Mouse (Mus musculus): ENCODE measurements around the gene Tnnt2.

Tnnt2 gene

DNA sequence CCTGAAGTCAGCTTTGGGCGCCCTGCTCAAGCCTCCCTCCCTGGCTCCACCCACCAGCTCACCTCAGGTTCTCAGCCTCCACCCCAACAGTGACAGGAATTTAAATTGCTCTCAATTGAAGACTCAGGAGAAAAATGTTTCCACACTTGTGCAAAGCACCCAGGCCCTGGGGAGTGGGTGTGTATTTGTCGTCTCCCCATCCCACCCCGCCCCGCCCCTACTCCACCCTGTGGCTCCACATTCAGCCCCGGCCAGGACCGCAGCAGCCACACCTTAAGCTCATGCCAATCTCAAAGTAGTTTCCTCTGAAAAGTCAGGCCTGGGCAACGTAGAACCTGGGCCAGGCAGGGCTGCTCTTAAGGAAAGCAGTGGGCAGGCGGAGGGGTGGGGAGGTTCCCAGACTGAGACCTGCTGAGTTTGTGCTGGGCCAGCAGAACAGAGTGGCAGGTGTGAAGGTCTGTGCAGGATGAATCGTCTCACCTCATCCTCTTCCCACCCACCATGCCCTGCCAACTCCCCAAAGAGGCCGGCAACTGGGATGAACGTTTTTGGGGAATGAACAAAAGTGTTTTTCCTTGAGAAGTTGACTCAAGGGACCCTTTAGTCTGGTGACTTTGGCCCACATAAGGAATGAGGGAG, 21.1 kb downstream of the Tnnt2 start:
- no peak for DNase-seq

GRCm38 (mm10) chr1:135858533-135858932, 22.4 kb downstream of the Tnnt2 start:
- DNase-seq, result no peak

DNA sequence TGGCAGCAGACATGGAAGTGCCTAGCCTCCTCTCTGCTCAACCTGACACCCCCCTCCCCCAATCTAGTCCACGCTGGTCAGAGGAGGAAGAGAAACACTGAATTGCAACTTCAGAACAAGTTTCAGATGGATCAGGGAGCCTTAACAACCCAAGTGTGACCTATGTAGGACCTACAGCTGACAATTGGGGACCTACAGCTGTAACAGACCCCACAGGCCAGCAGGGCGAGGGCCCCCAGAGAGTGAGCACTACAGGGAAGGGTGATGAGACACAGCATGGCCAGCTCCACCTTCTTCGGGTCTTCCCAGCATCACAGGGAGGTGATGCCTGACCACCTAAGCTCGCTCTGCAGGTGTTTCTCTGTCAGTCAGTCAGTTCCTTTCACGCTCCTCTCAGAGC, 24.9 kb downstream of the Tnnt2 start:
- DNase-seq, result no peak

- no peak for DNase-seq
These were observed 25.9 kb downstream of the Tnnt2 start for GRCm38 (mm10) chr1:135861980-135862552.

GRCm38 (mm10) chr1:135862561-135862960, 26.4 kb downstream of the Tnnt2 start:
- DNase-seq, result no peak

DNA sequence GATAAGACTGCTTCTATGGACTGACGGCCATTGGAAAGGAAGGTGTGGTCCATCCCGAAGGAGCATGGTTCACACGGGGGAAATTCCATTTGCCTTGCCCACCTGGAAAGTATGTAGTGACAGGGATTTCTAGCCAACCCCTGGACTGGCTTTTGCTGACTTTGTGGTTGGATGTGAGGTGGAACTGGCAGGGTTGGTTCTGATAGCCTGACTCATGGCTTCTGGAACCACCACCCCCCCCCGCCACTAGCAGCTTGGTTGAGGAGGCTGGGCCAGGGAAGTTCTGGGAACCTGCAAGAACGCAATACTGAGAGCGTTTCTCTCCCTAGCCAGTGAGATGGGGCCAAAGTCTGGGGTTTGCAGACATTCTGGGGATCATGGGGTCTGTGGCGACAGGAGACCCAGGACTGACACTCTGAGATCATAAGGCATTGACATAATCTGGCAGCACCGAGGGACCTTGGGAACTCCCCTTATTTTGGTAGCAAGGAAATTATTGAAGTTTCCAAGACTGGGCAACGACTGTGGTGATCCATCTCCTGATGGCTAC, 27.7 kb downstream of the Tnnt2 start:
- DNase-seq, result no peak

GRCm38 (mm10) chr1:135864830-135865229, 28.7 kb downstream of the Tnnt2 start:
- DNase-seq, result no peak

DNA sequence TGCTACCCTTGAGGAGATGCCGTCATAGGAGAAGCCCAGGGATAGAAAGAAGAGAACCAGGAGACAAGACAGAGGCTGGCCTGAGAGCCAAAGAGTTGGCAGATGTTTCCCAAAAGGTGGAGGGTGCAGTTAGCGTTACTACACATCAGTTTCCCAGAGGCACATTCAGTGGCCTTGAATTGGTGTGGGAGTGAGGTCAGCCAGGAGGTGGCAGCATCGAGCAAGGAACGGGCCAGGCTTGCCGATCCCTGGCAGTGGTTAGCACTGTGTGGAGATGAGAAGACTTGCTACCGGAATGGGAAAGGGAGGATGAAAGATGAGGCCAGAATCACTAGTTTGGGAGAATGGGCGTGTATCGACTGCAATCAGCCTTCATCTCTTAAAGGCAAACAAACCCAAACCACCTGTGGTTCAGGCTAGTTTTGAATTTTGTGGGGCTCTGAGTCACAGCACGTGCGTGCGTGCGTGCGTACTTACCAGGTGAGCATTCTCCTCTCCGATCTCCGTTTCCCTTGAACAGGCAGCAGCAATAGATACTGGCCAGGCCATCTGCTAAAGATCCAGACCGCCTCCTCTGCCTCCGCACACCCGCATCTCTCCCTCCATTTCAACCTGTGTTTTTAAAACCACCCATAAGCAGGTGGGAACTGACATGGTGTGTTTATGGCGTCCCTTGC, 29.5 kb downstream of the Tnnt2 start:
- DNase-seq, result peak; percentile 96 to 98

DNA sequence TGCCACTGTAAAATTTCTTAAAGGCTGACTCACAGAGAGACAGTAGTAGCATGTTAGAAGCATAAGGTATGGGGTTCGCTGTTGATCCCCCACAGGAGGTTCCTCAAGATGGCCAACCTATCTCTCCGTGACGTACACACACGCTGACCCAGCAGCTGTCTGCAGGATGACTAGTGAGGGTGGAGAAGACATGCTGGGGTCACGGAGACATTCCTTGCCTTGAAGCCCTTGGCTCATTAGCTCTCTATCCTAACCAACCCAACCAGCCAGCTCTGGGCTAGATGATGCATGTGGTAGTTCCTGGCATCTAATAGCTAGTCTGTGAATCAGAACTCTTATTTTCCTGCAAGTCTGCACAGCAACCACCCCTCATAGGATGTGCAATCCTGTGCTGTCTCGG, 32.4 kb downstream of the Tnnt2 start:
- DNase-seq, result no peak

GRCm38 (mm10) chr1:135872991-135873390, 36.8 kb downstream of the Tnnt2 start:
- DNase-seq, result no peak

DNA sequence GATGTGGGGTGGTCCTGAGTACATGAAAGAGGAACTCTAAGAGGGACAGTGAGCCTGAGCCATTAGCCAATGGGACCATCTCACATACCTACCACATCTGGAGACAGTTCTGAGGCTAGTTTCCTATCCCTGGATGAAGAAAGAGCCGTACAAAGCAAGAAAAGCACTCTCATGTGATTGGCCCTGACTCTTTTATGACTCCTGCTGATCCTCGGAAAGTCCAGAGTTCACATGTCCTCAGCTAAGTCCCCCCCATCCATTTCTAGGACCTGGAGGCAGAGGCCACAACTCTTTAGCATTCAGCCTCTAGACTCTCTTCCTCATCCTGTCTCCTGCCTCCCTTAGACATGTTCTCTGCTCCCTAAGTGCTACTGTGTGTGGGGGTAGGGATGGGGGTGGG, 41.1 kb downstream of the Tnnt2 start:
- no peak for DNase-seq

DNA sequence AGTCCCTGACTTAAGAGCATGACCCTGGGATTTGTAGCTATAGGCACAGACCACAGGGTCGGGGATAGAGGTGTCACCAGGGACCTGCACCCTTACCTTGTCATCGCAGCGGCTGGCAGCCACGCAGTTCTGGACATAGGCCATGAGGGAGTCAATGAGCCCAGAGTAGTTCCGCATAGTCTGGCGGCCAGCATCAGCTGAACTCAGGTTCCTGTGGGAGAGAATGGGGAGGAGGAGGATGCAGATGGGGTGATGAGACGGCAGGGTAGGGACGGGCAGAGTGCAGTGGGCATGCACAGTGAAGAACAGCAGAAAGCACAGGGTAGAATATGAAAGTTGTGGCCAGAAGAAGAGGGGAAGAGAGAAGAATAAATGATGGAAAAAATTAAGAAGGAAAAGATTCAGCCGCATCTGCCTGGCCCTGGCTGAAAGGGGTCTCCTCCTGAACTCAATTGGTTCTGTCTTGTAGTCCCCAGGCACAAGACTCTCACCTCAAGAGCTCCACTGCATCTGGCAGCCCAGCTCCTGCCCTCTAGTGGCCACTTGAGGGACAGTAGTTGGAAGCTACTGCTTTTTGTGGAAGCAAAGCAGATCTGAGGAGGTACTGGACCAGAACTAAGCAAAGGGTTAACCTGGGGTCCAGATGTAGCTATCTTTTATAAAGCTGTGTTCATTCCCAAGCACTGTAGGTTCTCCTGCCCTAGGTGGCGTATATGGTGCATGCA, 46.4 kb downstream of the Tnnt2 start:
- DNase-seq, result peak; percentile 80 to 82

DNA sequence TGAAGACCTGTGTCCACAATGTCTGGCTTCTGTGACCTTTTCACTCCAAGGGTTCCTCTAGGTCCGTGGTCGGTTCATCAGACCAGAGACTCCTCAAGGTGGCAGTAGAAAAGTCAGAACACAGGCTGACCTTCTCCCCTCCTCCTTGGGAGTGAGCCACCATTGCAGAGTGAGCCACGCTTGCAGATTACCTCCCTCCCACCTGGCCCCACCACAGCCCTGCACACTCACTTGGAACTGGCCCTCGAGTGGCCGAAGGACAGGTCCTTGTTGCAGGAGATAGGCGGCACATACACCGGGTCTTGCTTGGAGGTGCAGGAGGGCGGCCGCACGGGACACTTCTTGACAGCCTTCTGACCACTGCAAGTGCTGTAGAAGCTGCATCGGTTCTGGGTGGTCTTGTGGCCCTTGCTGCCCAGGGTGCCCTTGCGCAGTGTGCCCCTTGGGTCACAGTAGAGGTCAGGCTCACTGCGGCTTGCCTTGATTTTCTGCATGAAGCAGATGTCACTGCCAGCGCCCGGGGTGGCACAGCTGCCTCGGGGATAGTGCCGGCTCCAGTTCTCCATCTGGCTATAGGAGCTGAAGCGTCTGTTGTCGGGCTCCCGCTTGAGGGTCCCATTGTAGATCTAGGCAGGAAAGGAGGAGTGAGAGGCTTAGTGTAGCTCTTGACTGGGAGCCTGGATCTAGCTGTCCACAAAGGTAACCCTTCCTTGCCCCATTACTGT, 53.5 kb downstream of the Tnnt2 start:
- peak; percentile 63 to 77 for DNase-seq

- peak in 1 of 2 experiments; percentile 39 for DNase-seq
These were observed 55.5 kb downstream of the Tnnt2 start for GRCm38 (mm10) chr1:135891424-135892216.

DNA sequence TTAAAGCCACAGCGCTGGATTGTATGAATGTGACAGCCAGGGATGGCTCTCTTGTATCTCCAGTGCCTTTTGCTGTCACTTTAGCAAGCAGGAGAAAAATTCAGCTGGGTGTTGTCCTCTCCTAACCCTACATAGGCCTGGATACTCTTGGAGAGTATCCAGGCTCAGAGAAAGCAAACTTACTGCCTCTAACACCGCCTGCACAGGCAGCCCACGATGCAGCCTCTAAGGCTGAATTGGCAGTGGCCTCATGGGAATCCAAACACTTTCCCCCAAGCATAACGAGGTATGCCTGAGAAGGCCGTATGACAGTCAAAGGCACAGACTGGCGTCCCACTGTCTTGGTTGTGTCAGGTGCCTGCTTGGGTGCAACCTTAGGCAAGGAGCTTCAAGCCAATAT, 56.1 kb downstream of the Tnnt2 start:
- no peak for DNase-seq

- DNase-seq, result no peak
These were observed 56.6 kb downstream of the Tnnt2 start for GRCm38 (mm10) chr1:135892764-135893163.

DNA sequence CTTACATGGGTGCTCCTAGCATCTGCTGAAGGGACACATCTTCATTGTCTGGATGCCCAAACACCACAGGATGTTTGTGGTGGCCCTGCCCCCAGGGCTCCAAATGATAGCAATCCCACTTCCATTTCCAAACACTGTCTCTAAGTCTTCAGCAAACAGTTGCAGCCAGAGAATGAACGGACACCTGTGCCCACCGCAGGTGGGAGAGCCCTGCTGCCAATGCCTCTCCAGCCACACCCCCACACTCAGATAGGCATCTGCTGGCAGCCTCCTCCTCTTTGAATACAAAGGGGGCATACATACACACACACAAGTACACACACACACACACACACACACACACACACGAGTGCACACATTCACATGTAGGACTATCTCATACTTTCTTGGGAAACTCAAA, 57.2 kb downstream of the Tnnt2 start:
- peak; percentile 50 to 68 for DNase-seq

DNA sequence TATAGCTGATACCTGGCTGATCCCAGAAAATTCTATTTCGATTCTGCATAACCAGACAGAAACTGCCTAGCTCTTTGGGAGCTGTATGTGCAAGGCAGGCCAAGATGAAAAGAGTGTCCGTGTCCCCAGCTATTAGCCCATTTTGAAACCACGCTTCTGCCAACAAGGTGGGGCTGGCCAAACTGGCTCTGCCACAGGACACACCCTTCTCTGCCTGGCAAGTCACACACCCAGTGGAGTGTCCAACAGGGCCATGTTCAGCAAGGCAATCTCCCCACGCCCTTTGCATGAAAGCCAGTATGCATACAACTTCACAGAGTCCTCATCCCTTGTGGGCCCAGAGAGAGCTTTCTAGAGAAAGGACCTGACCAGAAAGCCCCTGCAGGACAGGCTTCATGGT, 59.2 kb downstream of the Tnnt2 start:
- no peak for DNase-seq

GRCm38 (mm10) chr1:135899295-135899694, 63.1 kb downstream of the Tnnt2 start:
- no peak for DNase-seq

GRCm38 (mm10) chr1:135899991-135900515, 63.9 kb downstream of the Tnnt2 start:
- DNase-seq, result no peak
